Mouse (Mus musculus) liver, embryonic 12.5 days (tissue): Measurements from ENCODE around the gene Orm1. TPM values are rescaled to one million over a fixed set of nuclear protein-coding genes. Genes with fewer than 3 reads are reported as not detected.

Experiments
- ATAC-seq: fragments of 200-750 bp; cut with Nextera tagmentation; 2 replicates; pipeline ENCODE4 v1.8.0; 2017; ENCODE audit warnings: moderate number of reproducible peaks, mild to moderate bottlenecking, moderate library complexity
- H3K27ac ChIP-seq: fragments of 300-500 bp; sonication (generic); 2 replicates; pipeline ENCODE4 v1.5.1; 2016; ENCODE audit warnings: mild to moderate bottlenecking
- H3K27me3 ChIP-seq: fragments of 300-500 bp; sonication (generic); replicated peaks from 2 replicates; pipeline ENCODE4 v1.6.1; 2016; ENCODE audit warnings: mild to moderate bottlenecking, moderate library complexity
- H3K36me3 ChIP-seq: fragments of 300-500 bp; sonication (generic); 2 replicates; pipeline ENCODE4 v1.6.1; 2016; ENCODE audit warnings: mild to moderate bottlenecking, moderate library complexity
- H3K4me1 ChIP-seq: fragments of 300-500 bp; sonication (generic); 2 replicates; pipeline ENCODE4 v1.6.1; 2016
- H3K4me2 ChIP-seq: fragments of 300-500 bp; sonication (generic); 2 replicates; pipeline ENCODE4 v1.6.1; 2016; ENCODE audit warnings: mild to moderate bottlenecking, moderate library complexity
- H3K4me3 ChIP-seq: fragments of 300-500 bp; sonication (generic); 2 replicates; pipeline ENCODE4 v1.5.1; 2016; ENCODE audit warnings: mild to moderate bottlenecking, moderate library complexity
- H3K9ac ChIP-seq: fragments of 300-500 bp; sonication (generic); 2 replicates; pipeline ENCODE4 v1.6.1; 2016; ENCODE audit warnings: mild to moderate bottlenecking, moderate library complexity
- H3K9me3 ChIP-seq: fragments of 300-500 bp; sonication (generic); replicated peaks from 2 replicates; pipeline ENCODE4 v1.6.1; 2016; ENCODE audit warnings: mild to moderate bottlenecking, moderate library complexity
- WGBS: fragments of 180-500 bp; shearing (Covaris S2); methylation state at CpG from one replicate; pipeline ENCODE4 v1.1.7; 2016; ENCODE audit not compliant: insufficient replicate concordance; 5-methylcytosine and 5-hydroxymethylcytosine counted together
- polyA plus RNA-seq: library from polyadenylated mRNA; unstranded; fragments of >200 nt; fragmentation: Nextera tagmentation; extraction: Ambion mirVana; gene quantifications from 2 replicates; pipeline ENCODE4 v1.2.1, GENCODE M21; 2016

Orm1 gene
- polyA plus RNA-seq = not detected in 2 replicates

GRCm38 (mm10) chr4:63344295-63344694 lies at the start of gene Orm1:
Orm1 (plus strand) TSS chr4:63344560.
- H3K27ac ChIP-seq = no peak within 1 kb of the TSS
- 66% methylated on average over 8 of the region's 8 CpGs for WGBS
- ATAC-seq = no peak

GRCm38 (mm10) chr4:63295641-63296040 lies 48.7 kb upstream of the Orm1 start:
- Histone ChIP-seq H3K9ac (no peak overlapping the region), H3K4me2 (no peak overlapping the region), H3K36me3 (peaks cover 9% of the 10 kb centered on the region), H3K9me3 (no peaks in the 10 kb centered on the region), H3K4me1 (no peaks in the 10 kb centered on the region), H3K27ac (no peak overlapping the region), H3K27me3 (no peaks in the 10 kb centered on the region), H3K4me3 (no peak overlapping the region)
- ATAC-seq = no peak
- WGBS = 40% methylated on average over 1 of the region's 1 CpGs

More at GRCm38 (mm10) chr4:63344295-63344694, at the start of gene Orm1:
- H3K4me2 ChIP-seq = no peak within 1 kb of the TSS
- H3K27me3 ChIP-seq = 0 out of 2 replicates have a peak, but pooled peaks cover 5% of the 10 kb centered on the region
- H3K4me1 ChIP-seq = no peaks in the 10 kb centered on the region
- H3K9ac ChIP-seq = no peak within 1 kb of the TSS
- no peaks in the 10 kb centered on the region for H3K36me3 ChIP-seq
- no peak within 1 kb of the TSS for H3K4me3 ChIP-seq
- no peaks in the 10 kb centered on the region for H3K9me3 ChIP-seq

GRCm38 (mm10) chr4:63296263-63296662 lies 48.1 kb upstream of the Orm1 start:
- Histone ChIP-seq H3K9ac (no peak overlapping the region), H3K27ac (no peak overlapping the region), H3K4me1 (no peaks in the 10 kb centered on the region), H3K27me3 (no peaks in the 10 kb centered on the region), H3K4me2 (no peak overlapping the region), H3K9me3 (no peaks in the 10 kb centered on the region), H3K4me3 (no peak overlapping the region), H3K36me3 (peaks cover 9% of the 10 kb centered on the region)
- WGBS = 54% methylated on average over 3 of the region's 3 CpGs
- ATAC-seq = no peak

- no peak overlapping the region for H3K4me2 ChIP-seq
- no peak for ATAC-seq
- peaks cover 9% of the 10 kb centered on the region for H3K36me3 ChIP-seq
- no peak overlapping the region for H3K27ac ChIP-seq
- 62% methylated on average over 8 of the region's 8 CpGs for WGBS
- no peaks in the 10 kb centered on the region for H3K9me3 ChIP-seq
- H3K9ac ChIP-seq = no peak overlapping the region
- H3K4me3 ChIP-seq = no peak overlapping the region
- no peaks in the 10 kb centered on the region for H3K27me3 ChIP-seq
- H3K4me1 ChIP-seq = no peaks in the 10 kb centered on the region
Observed at GRCm38 (mm10) chr4:63296876-63297275, 47.5 kb upstream of the Orm1 start.

GRCm38 (mm10) chr4:63298191-63298590 lies 46.2 kb upstream of the Orm1 start:
- 75% methylated on average over 8 of the region's 8 CpGs for WGBS
- Histone ChIP-seq H3K4me3 (no peak overlapping the region), H3K27me3 (no peaks in the 10 kb centered on the region), H3K27ac (no peak overlapping the region), H3K4me1 (no peaks in the 10 kb centered on the region), H3K9me3 (no peaks in the 10 kb centered on the region), H3K36me3 (peaks cover 8% of the 10 kb centered on the region), H3K4me2 (no peak overlapping the region), H3K9ac (no peak overlapping the region)
- ATAC-seq = no peak

GRCm38 (mm10) chr4:63302641-63303040 lies 41.7 kb upstream of the Orm1 start:
- 54% methylated on average over 4 of the region's 4 CpGs for WGBS
- no peaks in the 10 kb centered on the region for H3K27me3 ChIP-seq
- H3K27ac ChIP-seq = no peak overlapping the region
- no peak overlapping the region for H3K4me3 ChIP-seq
- ATAC-seq = no peak
- H3K9me3 ChIP-seq = no peaks in the 10 kb centered on the region
- H3K36me3 ChIP-seq = 0 out of 2 replicates have a peak, but pooled peaks cover 2% of the 10 kb centered on the region
- H3K9ac ChIP-seq = no peak overlapping the region
- H3K4me2 ChIP-seq = no peak overlapping the region
- no peaks in the 10 kb centered on the region for H3K4me1 ChIP-seq

GRCm38 (mm10) chr4:63307175-63308062 lies 36.9 kb upstream of the Orm1 start:
- Histone ChIP-seq H3K27ac (no peak overlapping the region), H3K36me3 (peaks cover 6% of the 10 kb centered on the region; the same call in 1 of the 2 replicates), H3K27me3 (no peaks in the 10 kb centered on the region), H3K4me3 (no peak overlapping the region), H3K9me3 (no peaks in the 10 kb centered on the region), H3K9ac (no peak overlapping the region), H3K4me1 (no peaks in the 10 kb centered on the region), H3K4me2 (no peak overlapping the region)
- 0 out of 2 replicates have a peak, but pooled peaks have one; percentile 22 for ATAC-seq
- WGBS = 28% methylated on average over 21 of the region's 21 CpGs

GRCm38 (mm10) chr4:63308316-63308715 lies 36.0 kb upstream of the Orm1 start:
- Histone ChIP-seq H3K9me3 (no peaks in the 10 kb centered on the region), H3K4me3 (no peak overlapping the region), H3K9ac (no peak overlapping the region), H3K36me3 (peaks cover 5% of the 10 kb centered on the region; the same call in 1 of the 2 replicates), H3K27me3 (no peaks in the 10 kb centered on the region), H3K27ac (no peak overlapping the region), H3K4me1 (no peaks in the 10 kb centered on the region), H3K4me2 (no peak overlapping the region)
- no peak for ATAC-seq
- 54% methylated on average over 3 of the region's 3 CpGs for WGBS

- peaks cover 5% of the 10 kb centered on the region; the same call in 1 of the 2 replicates for H3K36me3 ChIP-seq
- no peaks in the 10 kb centered on the region for H3K4me1 ChIP-seq
- H3K9ac ChIP-seq = no peak overlapping the region
- H3K9me3 ChIP-seq = no peaks in the 10 kb centered on the region
- 45% methylated on average over 10 of the region's 10 CpGs for WGBS
- no peak overlapping the region for H3K4me2 ChIP-seq
- H3K27me3 ChIP-seq = no peaks in the 10 kb centered on the region
- H3K4me3 ChIP-seq = no peak overlapping the region
- ATAC-seq = no peak
- H3K27ac ChIP-seq = no peak overlapping the region
Observed at GRCm38 (mm10) chr4:63310247-63310855, 34.0 kb upstream of the Orm1 start.

GRCm38 (mm10) chr4:63311426-63311825 lies 32.9 kb upstream of the Orm1 start:
- WGBS = 62% methylated on average over 7 of the region's 7 CpGs
- Histone ChIP-seq H3K9me3 (no peaks in the 10 kb centered on the region), H3K4me3 (no peak overlapping the region), H3K27ac (no peak overlapping the region), H3K4me2 (no peak overlapping the region), H3K27me3 (no peaks in the 10 kb centered on the region), H3K4me1 (no peaks in the 10 kb centered on the region), H3K36me3 (peaks cover 5% of the 10 kb centered on the region; the same call in 1 of the 2 replicates), H3K9ac (no peak overlapping the region)
- ATAC-seq = no peak

GRCm38 (mm10) chr4:63314063-63314462 lies 30.3 kb upstream of the Orm1 start:
- no peak for ATAC-seq
- 57% methylated on average over 5 of the region's 5 CpGs for WGBS

More at GRCm38 (mm10) chr4:63314063-63314462, 30.3 kb upstream of the Orm1 start:
- Histone ChIP-seq H3K9me3 (no peaks in the 10 kb centered on the region), H3K9ac (no peak overlapping the region), H3K36me3 (0 out of 2 replicates have a peak, but pooled peaks cover 7% of the 10 kb centered on the region), H3K4me2 (no peak overlapping the region), H3K4me1 (no peaks in the 10 kb centered on the region), H3K27me3 (no peaks in the 10 kb centered on the region), H3K27ac (no peak overlapping the region), H3K4me3 (no peak overlapping the region)
